Mouse (Mus musculus) kidney, adult 2 months (tissue): ENCODE measurements around the gene Gzma.

Experiments
- CTCF ChIP-seq: fragments of 200-500 bp; conservative IDR thresholded peaks from 2 replicates; pipeline ENCODE4 v1.5.1; 2011; ENCODE audit warnings: low read depth, mild to moderate bottlenecking, control low read depth, low read length, moderate library complexity, mixed read lengths; ENCODE audit not compliant: insufficient read depth, insufficient read length
- POLR2A ChIP-seq: fragments of 200-500 bp; IDR thresholded peaks from one replicate; pipeline ENCODE4 v1.6.1; 2011; ENCODE audit warnings: low read depth, low read length, control low read depth

- no peak for TF ChIP-seq CTCF
- TF ChIP-seq POLR2A: no peak
Measured at GRCm38 (mm10) chr13:113101804-113102203, 1.0 kb upstream of the Gzma start.
